Mouse (Mus musculus) limb, embryonic 14.5 days (tissue): ENCODE measurements around the gene Cx3cr1. TPM values are rescaled to one million over a fixed set of nuclear protein-coding genes. Genes with fewer than 3 reads are reported as not detected.

Source experiments
- ATAC-seq: fragments of 200-750 bp; cut with Nextera tagmentation; 2 replicates; pipeline ENCODE4 v1.8.0; 2017; ENCODE audit warnings: low read depth, moderate number of reproducible peaks, moderate TSS enrichment; ENCODE audit not compliant: low FRiP score
- DNase-seq: peaks from one replicate; pipeline ENCODE4 v3.0.0-alpha.2; 2015; ENCODE audit warnings: low spot score
- H3K27ac ChIP-seq: fragments of 300-500 bp; sonication (generic); replicated peaks from 2 replicates; pipeline ENCODE4 v1.5.1; 2014; ENCODE audit warnings: low read depth, mild to moderate bottlenecking, low read length, moderate library complexity, mixed read lengths
- H3K27me3 ChIP-seq: fragments of 300-500 bp; sonication (generic); 2 replicates; pipeline ENCODE4 v1.6.1; 2014; ENCODE audit warnings: low read length, mixed read lengths; ENCODE audit not compliant: control insufficient read depth, insufficient read depth
- H3K36me3 ChIP-seq: fragments of 300-500 bp; sonication (generic); 2 replicates; pipeline ENCODE4 v1.6.1; 2014; ENCODE audit warnings: mild to moderate bottlenecking, low read length, moderate library complexity, mixed read lengths; ENCODE audit not compliant: control insufficient read depth, insufficient read depth
- H3K4me1 ChIP-seq: fragments of 300-500 bp; sonication (generic); 2 replicates; pipeline ENCODE4 v1.6.1; 2014; ENCODE audit warnings: antibody characterized with exemption, low read length, mixed read lengths; ENCODE audit not compliant: control insufficient read depth, insufficient read depth
- H3K4me2 ChIP-seq: fragments of 300-500 bp; sonication (generic); replicated peaks from 2 replicates; pipeline ENCODE4 v1.6.1; 2014; ENCODE audit warnings: low read depth, mild to moderate bottlenecking, low read length, moderate library complexity; ENCODE audit not compliant: severe bottlenecking
- H3K4me3 ChIP-seq: fragments of 300-500 bp; sonication (generic); replicated peaks from 2 replicates; pipeline ENCODE4 v1.5.1; 2014; ENCODE audit warnings: low read length
- H3K9ac ChIP-seq: fragments of 300-500 bp; sonication (generic); 2 replicates; pipeline ENCODE4 v1.6.1; 2014; ENCODE audit warnings: mild to moderate bottlenecking, low read depth, low read length, moderate library complexity; ENCODE audit not compliant: severe bottlenecking
- H3K9me3 ChIP-seq: fragments of 300-500 bp; sonication (generic); 2 replicates; pipeline ENCODE4 v1.6.1; 2016; ENCODE audit warnings: low read length; ENCODE audit not compliant: control insufficient read depth
- POLR2A ChIP-seq: fragments of 200-500 bp; IDR thresholded peaks from 2 replicates; pipeline ENCODE4 v1.8.0; 2012; ENCODE audit warnings: inconsistent platforms, mild to moderate bottlenecking, moderate library complexity, borderline replicate concordance; ENCODE audit not compliant: insufficient read depth, insufficient read length; ENCODE audit errors: extremely low read depth
- WGBS: fragments of 180-500 bp; shearing (Covaris S2); extraction: QIAGEN DNeasy Blood & Tissue Kit; methylation state at CpG from one replicate; pipeline ENCODE4 v1.1.7; 2014; 5-methylcytosine and 5-hydroxymethylcytosine counted together
- polyA plus RNA-seq, 2 experiments: library from polyadenylated mRNA; depleted of rRNA in 1 of 2; stranded (reverse) in 1 of 2; unstranded in 1 of 2; fragments of >200 nt; fragmentation: Nextera tagmentation in 1 of 2; extraction: Ambion mirVana in 1 of 2; gene quantifications; 2 replicates each; pipeline versions ENCODE4 v1.2.1 to v1.2.3; 2012 to 2014

Gene Cx3cr1
- polyA plus RNA-seq, 2 experiments = 10.1 to 11.0 TPM

DNA sequence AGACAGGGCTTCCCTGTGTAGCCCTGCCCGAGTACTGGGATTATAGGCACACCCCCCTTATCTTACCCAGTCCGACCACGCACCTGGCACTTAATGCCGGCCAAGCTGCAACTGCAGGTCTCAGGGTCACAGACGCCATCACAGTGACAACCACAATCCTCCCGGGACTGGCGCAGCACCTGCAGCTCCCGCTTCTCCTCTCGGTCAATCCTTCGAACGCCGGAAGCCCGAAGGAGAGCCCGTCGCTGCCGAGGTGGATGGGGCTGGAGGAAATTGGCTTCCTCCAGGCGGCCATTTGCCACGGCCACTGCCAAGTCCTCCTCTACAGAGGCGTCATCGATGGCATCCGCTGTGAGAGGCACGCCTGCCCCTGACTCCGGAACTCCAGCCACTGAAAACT is 96.4 kb downstream of the Cx3cr1 start:
- H3K27ac ChIP-seq = no peak overlapping the region
- ATAC-seq (no peak), DNase-seq (no peak)
- no peak for TF ChIP-seq POLR2A
- WGBS = 91% methylated on average over 23 of the region's 23 CpGs
- H3K27me3 ChIP-seq = no peaks in the 10 kb centered on the region
- no peak overlapping the region for H3K9ac ChIP-seq
- H3K36me3 ChIP-seq = peaks cover 40% of the 10 kb centered on the region
- peaks cover 36% of the 10 kb centered on the region for H3K4me1 ChIP-seq
- no peak overlapping the region for H3K4me3 ChIP-seq
- H3K4me2 ChIP-seq = no peak overlapping the region
- no peaks in the 10 kb centered on the region for H3K9me3 ChIP-seq

GRCm38 (mm10) chr9:119972582-119972981 is 97.1 kb downstream of the Cx3cr1 start:
- H3K36me3 ChIP-seq = peaks cover 40% of the 10 kb centered on the region
- no peak overlapping the region for H3K9ac ChIP-seq
- peaks cover 29% of the 10 kb centered on the region for H3K4me1 ChIP-seq
- no peak overlapping the region for H3K4me2 ChIP-seq
- no peak for TF ChIP-seq POLR2A
- ATAC-seq = no peak
- no peak for DNase-seq
- no peaks in the 10 kb centered on the region for H3K27me3 ChIP-seq
- no peak overlapping the region for H3K27ac ChIP-seq
- H3K4me3 ChIP-seq = no peak overlapping the region
- no peaks in the 10 kb centered on the region for H3K9me3 ChIP-seq
- 84% methylated on average over 12 of the region's 12 CpGs for WGBS

DNA sequence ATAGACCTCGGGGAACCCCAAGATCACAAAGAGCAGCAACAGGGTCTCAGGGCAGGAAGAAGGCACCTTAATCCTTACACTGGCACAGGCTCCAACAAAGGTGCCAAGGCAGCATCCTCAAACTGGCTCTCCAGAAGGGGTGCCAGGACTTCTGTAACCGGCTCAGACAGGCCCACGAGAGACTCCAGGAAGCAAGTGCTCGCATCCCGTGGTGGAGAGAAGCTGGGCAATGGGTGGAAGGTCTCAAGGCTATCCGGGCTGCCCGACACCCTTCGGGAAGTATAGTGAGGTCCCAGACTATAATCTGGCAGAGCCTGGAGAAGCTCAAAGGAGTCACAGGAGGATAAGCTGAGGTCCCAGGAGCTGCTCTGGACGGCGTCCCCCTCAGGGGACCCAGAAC is 97.5 kb downstream of the Cx3cr1 start:
- Histone ChIP-seq H3K9ac (no peak overlapping the region), H3K4me1 (peaks cover 25% of the 10 kb centered on the region), H3K9me3 (no peaks in the 10 kb centered on the region), H3K4me2 (no peak overlapping the region), H3K27me3 (no peaks in the 10 kb centered on the region), H3K36me3 (peaks cover 40% of the 10 kb centered on the region), H3K4me3 (no peak overlapping the region), H3K27ac (no peak overlapping the region)
- ATAC-seq (no peak), DNase-seq (no peak)
- no peak for TF ChIP-seq POLR2A
- 91% methylated on average over 10 of the region's 10 CpGs for WGBS

DNA sequence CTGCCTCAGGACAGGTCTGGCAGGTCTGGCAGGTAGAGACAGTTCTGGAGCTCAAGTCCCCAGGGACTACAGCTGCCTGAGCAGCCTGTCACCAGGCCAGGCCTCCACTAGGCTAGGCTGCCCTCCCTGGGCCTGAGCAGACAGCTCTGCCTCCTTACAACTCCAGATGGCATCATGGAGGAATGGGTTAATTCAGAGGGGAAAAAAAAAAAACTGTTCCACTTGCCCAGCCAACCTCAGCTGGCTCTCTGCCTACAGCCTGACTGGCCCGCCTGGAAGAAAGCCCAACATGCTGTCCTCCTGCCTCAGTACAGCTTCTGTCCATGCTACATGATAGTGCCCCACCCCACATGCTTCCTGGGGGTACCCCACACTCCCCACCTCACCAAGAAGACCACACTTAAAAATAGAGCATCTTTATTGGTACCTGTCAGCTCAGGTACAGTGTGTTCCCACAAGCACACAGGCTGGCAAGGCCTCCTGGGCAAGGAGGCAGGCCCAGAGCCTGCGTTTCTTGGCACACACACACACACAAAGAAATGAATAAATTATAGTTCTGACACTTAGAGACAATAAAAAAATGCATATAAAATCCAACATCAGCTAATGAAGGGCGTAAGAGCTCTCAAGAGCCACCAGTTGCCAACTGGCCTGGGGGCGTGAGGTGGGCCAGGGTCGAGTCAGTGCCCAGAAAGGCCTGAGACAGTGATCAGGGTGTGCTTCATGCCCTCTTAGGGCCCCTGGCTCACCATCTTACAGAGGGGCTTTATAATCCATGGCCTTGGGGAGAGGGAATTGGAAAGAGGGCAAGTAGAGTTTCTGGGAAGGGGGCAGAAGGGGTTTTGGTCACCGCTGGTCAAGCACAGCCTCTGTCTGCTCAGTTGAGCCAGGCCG is 98.7 kb downstream of the Cx3cr1 start:
- H3K9ac ChIP-seq = no peak overlapping the region
- 59% methylated on average over 7 of the region's 7 CpGs for WGBS
- peak overlapping the region; percentile 38; the same call in 1 of the 2 replicates for H3K27ac ChIP-seq

DNA sequence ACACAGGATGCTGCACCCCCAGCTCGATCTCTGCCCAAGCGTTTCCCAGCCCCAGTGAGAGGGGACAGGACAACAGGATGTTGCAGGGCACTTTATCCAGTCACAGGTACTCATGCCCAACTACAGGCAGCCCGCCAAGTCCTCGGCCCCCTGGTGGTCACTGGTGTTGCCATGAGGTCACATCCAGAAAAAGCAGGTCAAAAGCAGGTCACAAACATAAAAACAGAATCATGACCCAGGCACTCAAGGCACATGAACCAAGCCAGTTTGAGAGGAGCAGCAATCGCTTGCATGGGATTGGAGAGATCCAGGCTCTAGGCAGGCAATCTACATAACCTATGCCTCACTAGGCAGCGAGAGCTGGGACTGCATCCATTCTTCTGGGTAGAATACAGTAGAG is 99.5 kb downstream of the Cx3cr1 start:
- no peak for DNase-seq
- Histone ChIP-seq H3K9me3 (no peaks in the 10 kb centered on the region), H3K36me3 (peaks cover 38% of the 10 kb centered on the region), H3K27me3 (no peaks in the 10 kb centered on the region), H3K4me2 (no peak overlapping the region), H3K27ac (peak overlapping the region; percentile 33; the same call in 1 of the 2 replicates), H3K4me3 (no peak overlapping the region), H3K4me1 (peaks cover 16% of the 10 kb centered on the region), H3K9ac (no peak overlapping the region)
- WGBS = 37% methylated on average over 6 of the region's 6 CpGs
- no peak for TF ChIP-seq POLR2A
- ATAC-seq = no peak

More for the DNA sequence above, 98.7 kb downstream of the Cx3cr1 start:
- H3K4me3 ChIP-seq = no peak overlapping the region
- ATAC-seq (0 out of 2 replicates have a peak, but pooled peaks have one; percentile 11), DNase-seq (peak; percentile 69)
- no peaks in the 10 kb centered on the region for H3K9me3 ChIP-seq
- no peaks in the 10 kb centered on the region for H3K27me3 ChIP-seq
- H3K4me1 ChIP-seq = peaks cover 16% of the 10 kb centered on the region
- H3K36me3 ChIP-seq = peaks cover 40% of the 10 kb centered on the region
- no peak for TF ChIP-seq POLR2A
- no peak overlapping the region for H3K4me2 ChIP-seq
